Mouse (Mus musculus) heart, adult 2 months (tissue): Measurements from ENCODE around the gene Ahrr. TPM values are rescaled to one million over a fixed set of nuclear protein-coding genes. Genes with fewer than 3 reads are reported as not detected.
A peak's percentile ranks its signal among the peaks of the same experiment; 100 is the strongest.

ENCODE experiments used
- DNase-seq, 2 experiments: peaks; one replicate each; pipeline ENCODE4 v3.0.0; 2021
- H3K27ac ChIP-seq: fragments of 200-600 bp; 2 replicates; pipeline ENCODE4 v1.8.1; 2022
- H3K27me3 ChIP-seq: fragments of 200-500 bp; 2 replicates; pipeline ENCODE4 v1.6.1; 2012; ENCODE audit warnings: mild to moderate bottlenecking, low read length, inconsistent platforms, mixed read lengths; ENCODE audit not compliant: control insufficient read depth, insufficient read depth
- H3K36me3 ChIP-seq: fragments of 200-500 bp; 2 replicates; pipeline ENCODE4 v1.6.1; 2012; ENCODE audit warnings: low read length, inconsistent platforms; ENCODE audit not compliant: control insufficient read depth, insufficient read depth
- H3K4me1 ChIP-seq: fragments of 200-500 bp; 2 replicates; pipeline ENCODE4 v1.6.1; 2011; ENCODE audit warnings: low read length; ENCODE audit not compliant: control insufficient read depth, insufficient read depth
- H3K4me3 ChIP-seq: fragments of 200-600 bp; 2 replicates; pipeline ENCODE4 v1.8.1; 2022
- H3K79me2 ChIP-seq: fragments of 200-500 bp; replicated peaks from 2 replicates; pipeline ENCODE4 v1.6.1; 2012; ENCODE audit warnings: mild to moderate bottlenecking, inconsistent platforms, low read length, moderate library complexity, mixed read lengths; ENCODE audit not compliant: control insufficient read depth, insufficient read depth
- H3K9ac ChIP-seq: fragments of 200-500 bp; 2 replicates; pipeline ENCODE4 v1.6.1; 2012; ENCODE audit warnings: low read depth, mild to moderate bottlenecking, control low read depth, inconsistent platforms, low read length, mixed read lengths
- CTCF ChIP-seq: fragments of 200-600 bp; IDR thresholded peaks from 2 replicates; pipeline ENCODE4 v1.8.1; 2022; ENCODE audit warnings: antibody characterized with exemption, mild to moderate bottlenecking, moderate library complexity
- EP300 ChIP-seq: fragments of 200-500 bp; IDR thresholded peaks from 2 replicates; pipeline ENCODE4 v1.6.1; 2011; ENCODE audit warnings: low read depth, low read length, control low read depth; ENCODE audit not compliant: insufficient read depth
- POLR2A ChIP-seq: fragments of 200-500 bp; IDR thresholded peaks from 2 replicates; pipeline ENCODE4 v1.6.1; 2011; ENCODE audit warnings: mild to moderate bottlenecking, low read depth, low read length, control low read depth; ENCODE audit not compliant: insufficient read depth
- WGBS: fragments of 180-500 bp; shearing (Covaris S2); methylation state at CpG from one replicate; pipeline ENCODE4 v1.1.7; 2018; 5-methylcytosine and 5-hydroxymethylcytosine counted together
- intact Hi-C: fragments of 180-260 bp; cut with DNase I; formaldehyde crosslinking; loops from one replicate; pipeline ENCODE4 v1.15.1; 2025
- polyA plus RNA-seq: library from polyadenylated mRNA; depleted of rRNA; stranded (reverse); fragments of >200 nt; gene quantifications from 2 replicates; pipeline ENCODE4 v1.2.3, GENCODE M21; 2012; rRNA removed
- total RNA-seq, 2 experiments: library from RNA; stranded (reverse); gene quantifications; 2 replicates each; pipeline ENCODE4 v1.2.3; 2021

Gene Ahrr
- total and polyA plus RNA-seq, 3 experiments: 0.89 to 1.2 (median 0.91) TPM

DNA sequence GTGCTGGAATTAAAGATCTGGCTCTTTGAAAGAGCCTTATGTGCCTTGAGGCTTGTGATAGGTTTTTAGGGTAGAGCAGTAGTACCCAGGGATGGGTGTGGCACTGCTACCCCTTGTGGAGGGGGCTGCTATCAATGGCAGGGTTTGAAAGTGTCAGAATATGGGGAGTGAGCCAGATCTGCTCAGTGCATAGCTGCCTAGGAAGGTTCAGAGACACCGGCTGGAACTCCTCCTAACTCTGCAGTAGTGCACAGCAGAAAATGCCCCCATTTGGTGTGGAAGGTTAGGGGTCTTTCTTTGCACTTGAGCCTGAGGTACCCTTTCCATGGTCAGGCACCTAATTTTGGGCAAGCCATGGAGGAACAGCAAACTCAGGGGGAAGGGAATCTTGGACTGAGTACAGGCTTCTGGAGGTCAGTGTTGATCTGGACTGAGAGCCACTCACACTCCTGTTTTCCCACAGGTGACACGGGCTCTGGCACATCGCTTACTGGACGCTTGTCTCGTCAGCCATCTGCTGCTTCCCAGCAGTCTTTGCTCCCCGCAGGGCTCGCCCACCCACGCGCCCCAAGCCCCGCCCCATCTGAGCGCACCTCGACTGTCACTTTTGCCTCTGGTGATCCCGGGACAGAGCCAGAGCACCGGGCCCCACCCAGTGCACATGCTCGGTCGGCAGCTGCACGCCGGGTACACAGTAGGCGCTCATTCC is 125.6 kb downstream of the Ahrr start:
- intact Hi-C loops: no loop called here

More for the DNA sequence above, 125.6 kb downstream of the Ahrr start:
- peak overlapping the region; percentile 36 for H3K4me3 ChIP-seq
- no peaks in the 10 kb centered on the region for H3K36me3 ChIP-seq
- peak; percentile 45 to 57 for DNase-seq
- no peak overlapping the region; the same call in 1 of the 2 replicates for H3K27ac ChIP-seq
- H3K9ac ChIP-seq: peak overlapping the region; percentile 31
- no peaks in the 10 kb centered on the region for H3K27me3 ChIP-seq
- WGBS: 10% methylated on average over 19 of the region's 19 CpGs
- TF ChIP-seq CTCF: no peak
- no peak for TF ChIP-seq EP300
- no peak for TF ChIP-seq POLR2A
- no peaks in the 10 kb centered on the region for H3K79me2 ChIP-seq
- H3K4me1 ChIP-seq: peaks cover 3% of the 10 kb centered on the region; the same call in 1 of the 2 replicates

Other genes starting within 250 kb of the Ahrr start
- gene Cep72, start 230.0 kb downstream of the Ahrr start, total RNA-seq: under 1 TPM; 0.34 TPM
- gene Cep72, start 230.0 kb downstream of the Ahrr start, polyA plus RNA-seq: 0.68 and 1.2 TPM in 2 replicates
- under 1 TPM; 0.21 to 0.48 TPM for gene Slc9a3, start 170.9 kb downstream of the Ahrr start, total RNA-seq
- 0.47 and 0.51 TPM in 2 replicates for gene Slc9a3, start 170.9 kb downstream of the Ahrr start, polyA plus RNA-seq
- 10 to 100 TPM; 47.5 to 54.1 TPM for gene Exoc3, start 83.6 kb downstream of the Ahrr start, total RNA-seq
- gene Exoc3, start 83.6 kb downstream of the Ahrr start, polyA plus RNA-seq: 51.2 and 69.8 TPM in 2 replicates
- gene Pdcd6, start 25.2 kb upstream of the Ahrr start, total RNA-seq: 10 to 100 TPM; 40.2 to 43.5 TPM
- gene Pdcd6, start 25.2 kb upstream of the Ahrr start, polyA plus RNA-seq: 51.0 and 84.2 TPM in 2 replicates
- gene Sdha, start 57.9 kb upstream of the Ahrr start, total RNA-seq: 1,000 to 10,000 TPM; 1,363 to 1,571 TPM
- gene Sdha, start 57.9 kb upstream of the Ahrr start, polyA plus RNA-seq: 687 and 1,076 TPM in 2 replicates
- gene Ccdc127, start 58.0 kb upstream of the Ahrr start, total RNA-seq: 10 to 100 TPM; 51.3 to 53.5 TPM
- gene Ccdc127, start 58.0 kb upstream of the Ahrr start, polyA plus RNA-seq: 5.5 and 7.5 TPM in 2 replicates
- 10 to 100 TPM; 69.4 to 75.1 TPM for gene Lrrc14b, start 71.7 kb upstream of the Ahrr start, total RNA-seq
- gene Lrrc14b, start 71.7 kb upstream of the Ahrr start, polyA plus RNA-seq: 99.4 and 167 TPM in 2 replicates
- 1 to 10 TPM; 2.5 to 2.9 TPM for gene Zfp72, start 98.5 kb upstream of the Ahrr start, total RNA-seq
- 0.39 and 1.4 TPM in 2 replicates for gene Zfp72, start 98.5 kb upstream of the Ahrr start, polyA plus RNA-seq
- gene Ftl1-ps1, start 107.4 kb upstream of the Ahrr start, total RNA-seq: 100 to 1,000 TPM; 277 to 342 TPM
- gene Ftl1-ps1, start 107.4 kb upstream of the Ahrr start, polyA plus RNA-seq: 12.6 and 14.6 TPM in 2 replicates
- gene Zfp825, start 201.7 kb upstream of the Ahrr start, total RNA-seq: 1 to 10 TPM; 5.2 to 5.6 TPM
- gene Zfp825, start 201.7 kb upstream of the Ahrr start, polyA plus RNA-seq: 2.1 and 4.3 TPM in 2 replicates